Mouse (Mus musculus) MEL (cell line): ENCODE measurements around the gene Chst8. TPM values are rescaled to one million over a fixed set of nuclear protein-coding genes. Genes with fewer than 3 reads are reported as not detected.

Source experiments
- DNase-seq: peaks from one replicate; pipeline ENCODE4 v3.0.0; 2011; ENCODE audit warnings: low read depth, low spot score
- H3K27ac ChIP-seq: 2 replicates; pipeline ENCODE4 v1.5.1; 2012; ENCODE audit warnings: low read depth, mild to moderate bottlenecking, control low read depth, low read length, moderate library complexity; ENCODE audit not compliant: control insufficient read depth
- H3K27me3 ChIP-seq, 2 experiments: fragments of 150-350 bp in 1 of 2; sonication (generic) in 1 of 2; 2 replicates each; pipeline ENCODE4 v1.6.1; 2012; ENCODE audit warnings: low read length in 2 of 2, mild to moderate bottlenecking in 2 of 2, improper control_type of control experiment in 1 of 2, moderate library complexity in 1 of 2; ENCODE audit not compliant: insufficient read depth in 2 of 2, control insufficient read depth in 1 of 2
- H3K36me3 ChIP-seq, 2 experiments: 2 replicates each; pipeline ENCODE4 v1.6.1; 2012 to 2014; ENCODE audit warnings: low read length in 2 of 2, improper control_type of control experiment in 1 of 2, inconsistent platforms in 1 of 2, mild to moderate bottlenecking in 1 of 2; ENCODE audit not compliant: insufficient read depth in 2 of 2, control insufficient read depth in 1 of 2
- H3K4me1 ChIP-seq, 2 experiments: fragments of 150-350 bp in 1 of 2; sonication (generic) in 1 of 2; 2 replicates each; pipeline ENCODE4 v1.6.1; 2012; ENCODE audit warnings: low read length in 2 of 2, improper control_type of control experiment in 1 of 2, mild to moderate bottlenecking in 1 of 2; ENCODE audit not compliant: insufficient read depth in 2 of 2, control insufficient read depth in 1 of 2
- H3K4me3 ChIP-seq, 2 experiments: fragments of 150-350 bp in 1 of 2; sonication (generic) in 1 of 2; 2 replicates each; pipeline ENCODE4 v1.5.1; 2012; ENCODE audit warnings: low read depth in 2 of 2, low read length in 2 of 2, mild to moderate bottlenecking in 2 of 2, moderate library complexity in 2 of 2, control low read depth in 1 of 2, improper control_type of control experiment in 1 of 2; ENCODE audit not compliant: control insufficient read depth in 1 of 2, insufficient read depth in 1 of 2
- H3K79me2 ChIP-seq: 2 replicates; pipeline ENCODE4 v1.6.1; 2012; ENCODE audit warnings: mild to moderate bottlenecking, low read length, moderate library complexity; ENCODE audit not compliant: control insufficient read depth, poor library complexity, insufficient read depth
- H3K9ac ChIP-seq: 2 replicates; pipeline ENCODE4 v1.6.1; 2012; ENCODE audit warnings: low read depth, mild to moderate bottlenecking, control low read depth, low read length, moderate library complexity; ENCODE audit not compliant: control insufficient read depth, poor library complexity, severe bottlenecking
- H3K9me3 ChIP-seq: fragments of 150-350 bp; sonication (generic); replicated peaks from 2 replicates; pipeline ENCODE4 v1.6.1; 2012; ENCODE audit warnings: mild to moderate bottlenecking, low read length, improper control_type of control experiment, moderate library complexity; ENCODE audit not compliant: insufficient read depth
- BHLHE40 ChIP-seq: IDR thresholded peaks from 2 replicates; pipeline ENCODE4 v1.6.1; 2012; ENCODE audit warnings: low read depth, mild to moderate bottlenecking, inconsistent platforms, low read length, improper control_type of control experiment, borderline replicate concordance
- CHD1 ChIP-seq: IDR thresholded peaks from 2 replicates; pipeline ENCODE4 v1.6.1; 2012; ENCODE audit warnings: low read depth, mild to moderate bottlenecking, inconsistent platforms, low read length, improper control_type of control experiment
- CHD2 ChIP-seq: IDR thresholded peaks from 2 replicates; pipeline ENCODE4 v1.6.1; 2011; ENCODE audit warnings: low read length, improper control_type of control experiment
- ELF1 ChIP-seq: IDR thresholded peaks from 2 replicates; pipeline ENCODE4 v1.6.1; 2014; ENCODE audit warnings: low read depth, mild to moderate bottlenecking, inconsistent platforms, low read length, improper control_type of control experiment, moderate library complexity
- EP300 ChIP-seq, 2 experiments: IDR thresholded peaks; 2 replicates each; pipeline ENCODE4 v1.6.1; 2011; ENCODE audit warnings: improper control_type of control experiment in 2 of 2, low read length in 2 of 2, low read depth in 1 of 2, mild to moderate bottlenecking in 1 of 2
- GATA1 ChIP-seq: IDR thresholded peaks from 2 replicates; pipeline ENCODE4 v1.6.1; 2011; ENCODE audit warnings: low read depth, low read length, improper control_type of control experiment
- HCFC1 ChIP-seq: IDR thresholded peaks from 2 replicates; pipeline ENCODE4 v1.6.1; 2012; ENCODE audit warnings: low read depth, mild to moderate bottlenecking, inconsistent platforms, low read length, improper control_type of control experiment, moderate library complexity
- JUND ChIP-seq: IDR thresholded peaks from 2 replicates; pipeline ENCODE4 v1.6.1; 2011; ENCODE audit warnings: low read depth, mild to moderate bottlenecking, improper control_type of control experiment, low read length
- MEF2A ChIP-seq: IDR thresholded peaks from 2 replicates; pipeline ENCODE4 v1.6.1; 2014; ENCODE audit warnings: low read depth, mild to moderate bottlenecking, inconsistent platforms, low read length, improper control_type of control experiment; ENCODE audit not compliant: poor library complexity, insufficient replicate concordance, severe bottlenecking; ENCODE audit errors: extremely low read depth
- NELFE ChIP-seq: IDR thresholded peaks from 2 replicates; pipeline ENCODE4 v1.6.1; 2011; ENCODE audit warnings: low read depth, low read length, improper control_type of control experiment
- NRF1 ChIP-seq: IDR thresholded peaks from 2 replicates; pipeline ENCODE4 v1.6.1; 2014; ENCODE audit warnings: low read depth, mild to moderate bottlenecking, inconsistent platforms, low read length, improper control_type of control experiment, moderate library complexity; ENCODE audit not compliant: poor library complexity, insufficient read depth, severe bottlenecking
- POLR2A ChIP-seq, 2 experiments: IDR thresholded peaks; 2 replicates each; pipeline ENCODE4 v1.6.1; 2011 to 2012; ENCODE audit warnings: low read length in 2 of 2, mild to moderate bottlenecking in 2 of 2, control low read depth in 1 of 2, improper control_type of control experiment in 1 of 2, low read depth in 1 of 2, moderate library complexity in 1 of 2; ENCODE audit not compliant: control insufficient read depth in 1 of 2, insufficient read depth in 1 of 2, poor library complexity in 1 of 2
- POLR2AphosphoS5 ChIP-seq: IDR thresholded peaks from 2 replicates; pipeline ENCODE4 v1.6.1; 2012; ENCODE audit warnings: low read depth, borderline replicate concordance, mild to moderate bottlenecking, inconsistent platforms, low read length, moderate library complexity, mixed read lengths
- RAD21 ChIP-seq: IDR thresholded peaks from 2 replicates; pipeline ENCODE4 v1.6.1; 2011; ENCODE audit warnings: mild to moderate bottlenecking, low read depth, low read length, improper control_type of control experiment
- RCOR1 ChIP-seq: IDR thresholded peaks from 2 replicates; pipeline ENCODE4 v1.6.1; 2012; ENCODE audit warnings: low read depth, mild to moderate bottlenecking, inconsistent platforms, low read length, improper control_type of control experiment
- SIN3A ChIP-seq: IDR thresholded peaks from 2 replicates; pipeline ENCODE4 v1.6.1; 2012; ENCODE audit warnings: low read length, improper control_type of control experiment, inconsistent platforms
- SMC3 ChIP-seq: IDR thresholded peaks from 2 replicates; pipeline ENCODE4 v1.6.1; 2011; ENCODE audit warnings: low read depth, low read length, improper control_type of control experiment
- TCF12 ChIP-seq: IDR thresholded peaks from 2 replicates; pipeline ENCODE4 v1.6.1; 2014; ENCODE audit warnings: low read depth, mild to moderate bottlenecking, inconsistent platforms, low read length, improper control_type of control experiment, moderate library complexity
- UBTF ChIP-seq: IDR thresholded peaks from 2 replicates; pipeline ENCODE4 v1.6.1; 2012; ENCODE audit warnings: low read depth, mild to moderate bottlenecking, inconsistent platforms, low read length, improper control_type of control experiment, moderate library complexity, borderline replicate concordance; ENCODE audit not compliant: insufficient read depth
- ZKSCAN1 ChIP-seq: IDR thresholded peaks from 2 replicates; pipeline ENCODE4 v1.6.1; 2012; ENCODE audit warnings: low read depth, mild to moderate bottlenecking, inconsistent platforms, low read length, improper control_type of control experiment, moderate library complexity
- ZMIZ1 ChIP-seq: IDR thresholded peaks from 2 replicates; pipeline ENCODE4 v1.6.1; 2012; ENCODE audit warnings: low read depth, mild to moderate bottlenecking, inconsistent platforms, low read length, improper control_type of control experiment, moderate library complexity
- ZNF384 ChIP-seq: IDR thresholded peaks from 2 replicates; pipeline ENCODE4 v1.6.1; 2012; ENCODE audit warnings: low read depth, mild to moderate bottlenecking, inconsistent platforms, low read length, improper control_type of control experiment
- polyA plus RNA-seq, 2 experiments: library from polyadenylated mRNA; stranded (reverse) in 1 of 2; unstranded in 1 of 2; fragments of >175 nt in 1 of 2; fragments of >200 nt in 1 of 2; gene quantifications; 2 replicates each; pipeline versions ENCODE4 v1.2.1 to v1.2.4; 2012; ENCODE audit warnings: low replicate concordance in 2 of 2, low read depth in 1 of 2; ENCODE audit not compliant: insufficient read length in 2 of 2, insufficient read depth in 1 of 2, missing spikeins in 1 of 2
- total RNA-seq: library from RNA; depleted of rRNA; stranded (reverse); fragments of 300-350 nt; gene quantifications from 2 replicates; pipeline ENCODE4 v1.2.3, GENCODE M21; 2012

Chst8 gene
- total and polyA plus RNA-seq, 3 experiments: not detected

DNA sequence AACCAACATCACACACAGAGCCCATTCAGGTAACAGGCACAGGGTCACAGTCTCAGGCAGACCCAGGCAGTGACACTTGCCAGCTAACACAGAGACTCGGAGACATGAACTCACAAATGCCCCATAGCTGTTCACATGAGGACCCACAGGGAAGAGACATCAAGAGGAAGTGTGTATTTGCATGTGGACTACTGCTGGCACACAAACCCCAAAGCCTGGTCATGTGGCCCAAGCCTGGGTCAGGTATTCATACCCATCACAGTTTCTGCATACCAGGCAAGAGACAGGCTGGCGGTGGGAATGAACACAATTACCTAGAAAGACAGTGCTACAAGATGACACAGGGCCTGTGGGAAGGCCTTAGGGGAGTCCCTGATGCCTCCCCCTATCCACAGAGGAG lies 166.9 kb downstream of the Chst8 start:
- H3K27ac ChIP-seq: no peak overlapping the region
- DNase-seq: no peak
- H3K36me3 ChIP-seq: no peaks in the 10 kb centered on the region
- H3K4me3 ChIP-seq: no peak overlapping the region
- no peaks in the 10 kb centered on the region for H3K27me3 ChIP-seq
- TF ChIP-seq NELFE (no peak), RCOR1 (no peak), UBTF (no peak), NRF1 (no peak), ZMIZ1 (no peak), ZKSCAN1 (no peak), ELF1 (no peak), ZNF384 (no peak), POLR2AphosphoS5 (no peak), SMC3 (no peak), HCFC1 (no peak), RAD21 (no peak), TCF12 (no peak), CHD1 (no peak), MEF2A (no peak), POLR2A (IDR thresholded peaks at IDR 0.05; ENCODE audit: control insufficient read depth in 1 of 2, insufficient read depth in 1 of 2, low read depth in 1 of 2, low read length in 2 of 2, poor library complexity in 1 of 2) (no peak), BHLHE40 (no peak), JUND (no peak), EP300 (IDR thresholded peaks at IDR 0.05; ENCODE audit: low read depth in 1 of 2, low read length in 2 of 2) (no peak)
- TF ChIP-seq, all 39 proteins: peak for 0
- no peaks in the 10 kb centered on the region for H3K4me1 ChIP-seq
- no peak overlapping the region for H3K9ac ChIP-seq
- H3K9me3 ChIP-seq: no peaks in the 10 kb centered on the region
- no peaks in the 10 kb centered on the region for H3K79me2 ChIP-seq

DNA sequence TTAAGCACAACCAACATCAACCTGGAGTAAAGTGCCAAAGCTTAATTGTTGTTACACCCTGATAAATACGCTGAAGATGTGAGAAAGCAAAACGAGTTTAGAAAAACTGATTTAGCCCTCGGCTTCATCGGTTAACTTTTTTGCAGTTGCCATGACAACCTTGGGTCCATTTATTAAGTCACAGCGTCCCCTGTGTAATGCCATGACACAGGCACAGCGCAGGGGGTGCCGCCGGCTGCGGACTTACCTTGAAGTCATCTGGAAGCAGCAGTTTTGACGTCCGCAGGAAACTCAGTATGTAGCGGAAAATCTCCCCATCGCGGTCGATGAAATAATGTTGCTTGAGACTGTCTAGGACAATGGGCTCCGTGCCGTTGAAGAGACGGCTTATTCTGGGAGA lies 167.9 kb downstream of the Chst8 start:
- H3K36me3 ChIP-seq: no peaks in the 10 kb centered on the region
- TF ChIP-seq NRF1 (no peak), EP300 (IDR thresholded peaks at IDR 0.05; ENCODE audit: low read depth in 1 of 2, low read length in 2 of 2) (no peak), UBTF (no peak), CHD2 (no peak), TCF12 (no peak), SIN3A (no peak), GATA1 (no peak), MEF2A (no peak), POLR2A (IDR thresholded peaks at IDR 0.05; ENCODE audit: control insufficient read depth in 1 of 2, insufficient read depth in 1 of 2, low read depth in 1 of 2, low read length in 2 of 2, poor library complexity in 1 of 2) (no peak)
- no peaks in the 10 kb centered on the region for H3K4me1 ChIP-seq
- no peaks in the 10 kb centered on the region for H3K27me3 ChIP-seq
- H3K27ac ChIP-seq: no peak overlapping the region
- H3K9ac ChIP-seq: no peak overlapping the region
- H3K9me3 ChIP-seq: no peaks in the 10 kb centered on the region
- H3K79me2 ChIP-seq: no peaks in the 10 kb centered on the region
- DNase-seq: no peak
- no peak overlapping the region for H3K4me3 ChIP-seq
